Mouse (Mus musculus): ENCODE data around the gene Prkcz. TPM values are rescaled to one million over a fixed set of nuclear protein-coding genes. Genes with fewer than 3 reads are reported as not detected.

Gene Prkcz
- polyA plus RNA-seq, 1 experiment from 2014 or later: 65.4 TPM

DNA sequence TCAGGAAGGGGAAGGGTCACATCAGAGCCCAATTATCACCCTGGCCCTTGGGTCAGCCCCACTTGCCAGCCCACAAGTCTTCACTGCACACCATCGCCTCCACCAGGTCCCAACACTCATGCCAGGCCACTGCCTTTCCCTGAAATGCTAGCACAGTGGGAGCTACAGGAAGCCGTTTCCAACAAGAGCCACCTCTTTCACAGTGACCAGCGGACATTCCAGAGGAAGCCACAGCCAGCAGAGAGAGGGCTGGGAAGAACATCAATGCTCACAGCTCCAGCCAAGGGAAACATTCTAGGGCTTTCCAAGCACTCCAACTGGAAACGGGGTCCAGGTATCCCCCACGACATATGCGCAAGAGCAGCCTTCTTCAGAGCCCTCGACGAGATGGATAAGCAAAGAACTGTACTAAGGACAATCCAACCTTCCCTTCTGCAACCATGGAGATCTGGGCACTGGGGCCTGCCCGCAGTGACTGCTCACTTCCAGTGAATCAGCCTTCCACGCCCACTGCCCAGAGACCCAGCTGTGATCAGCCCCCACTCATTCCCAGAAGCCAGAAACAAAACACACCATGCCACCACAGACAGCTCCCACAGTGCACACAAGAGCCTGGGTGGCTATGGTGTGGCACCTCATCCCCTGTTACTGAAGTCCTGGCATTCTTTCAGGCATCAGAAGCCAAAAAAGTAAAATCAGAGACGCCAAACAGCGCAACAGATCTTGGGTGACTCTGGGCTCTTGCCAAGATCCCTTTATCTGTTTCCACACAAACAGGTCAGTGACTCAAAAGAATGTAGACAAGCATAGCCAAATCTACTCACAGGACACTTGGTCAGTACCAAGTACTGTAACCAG, 145.2 kb downstream of the Prkcz start:
- Histone ChIP-seq H3K36me3 (ENCODE audit: control insufficient read depth, insufficient read depth, low read length) (0 out of 2 replicates have a peak, but pooled peaks cover 3% of the 10 kb centered on the region), H3K4me2 (ENCODE audit: low read length) (peak overlapping the region; percentile 15; the same call in 1 of the 2 replicates), H3K9ac (replicated peaks; ENCODE audit: low read length) (0 out of 2 replicates have a peak overlapping the region, but pooled peaks have one; percentile 16), H3K27me3 (ENCODE audit: control insufficient read depth, insufficient read depth, low read length) (no peaks in the 10 kb centered on the region), H3K4me1 (ENCODE audit: control insufficient read depth, insufficient read depth, low read length) (peaks cover 75% of the 10 kb centered on the region), H3K9me3 (ENCODE audit: control insufficient read depth, low read length) (no peaks in the 10 kb centered on the region), H3K4me3 (replicated peaks; ENCODE audit: low read depth, low read length) (no peak overlapping the region), H3K27ac (replicated peaks; ENCODE audit: low read depth, low read length) (peak overlapping the region; percentile 37; the same call in 1 of the 2 replicates)
- DNase-seq (no peak), ATAC-seq (ENCODE audit: low FRiP score, low TSS enrichment) (no peak)
- 71% methylated on average over 12 of the region's 12 CpGs for WGBS

DNA sequence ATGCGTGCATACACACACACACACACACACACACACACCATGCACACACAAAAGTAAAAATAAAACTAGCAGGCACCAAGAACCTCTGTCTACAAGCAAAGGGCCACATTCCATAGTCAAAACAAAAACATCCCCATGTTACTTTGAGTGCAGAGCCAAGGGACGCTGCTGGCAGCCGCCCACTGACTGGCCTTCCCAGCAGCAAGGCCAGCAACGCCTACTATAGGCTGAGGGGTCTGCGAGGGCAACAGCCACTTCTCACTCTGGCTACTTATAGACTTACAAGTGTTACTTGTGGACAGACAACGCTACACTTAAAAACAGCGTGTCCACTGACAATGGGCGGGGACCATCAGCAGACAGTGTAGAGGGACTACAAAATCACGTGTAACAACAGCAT, 146.0 kb downstream of the Prkcz start:
- Histone ChIP-seq H3K4me2 (ENCODE audit: low read length) (peak overlapping the region; percentile 15; the same call in 1 of the 2 replicates), H3K4me1 (ENCODE audit: control insufficient read depth, insufficient read depth, low read length) (peaks cover 67% of the 10 kb centered on the region), H3K9me3 (ENCODE audit: control insufficient read depth, low read length) (no peaks in the 10 kb centered on the region), H3K9ac (replicated peaks; ENCODE audit: low read length) (no peak overlapping the region), H3K27ac (replicated peaks; ENCODE audit: low read depth, low read length) (no peak overlapping the region; the same call in 1 of the 2 replicates), H3K27me3 (ENCODE audit: control insufficient read depth, insufficient read depth, low read length) (no peaks in the 10 kb centered on the region), H3K4me3 (replicated peaks; ENCODE audit: low read depth, low read length) (no peak overlapping the region), H3K36me3 (ENCODE audit: control insufficient read depth, insufficient read depth, low read length) (0 out of 2 replicates have a peak, but pooled peaks cover 3% of the 10 kb centered on the region)
- ATAC-seq (ENCODE audit: low FRiP score, low TSS enrichment) (no peak), DNase-seq (no peak)
- 72% methylated on average over 9 of the region's 9 CpGs for WGBS

DNA sequence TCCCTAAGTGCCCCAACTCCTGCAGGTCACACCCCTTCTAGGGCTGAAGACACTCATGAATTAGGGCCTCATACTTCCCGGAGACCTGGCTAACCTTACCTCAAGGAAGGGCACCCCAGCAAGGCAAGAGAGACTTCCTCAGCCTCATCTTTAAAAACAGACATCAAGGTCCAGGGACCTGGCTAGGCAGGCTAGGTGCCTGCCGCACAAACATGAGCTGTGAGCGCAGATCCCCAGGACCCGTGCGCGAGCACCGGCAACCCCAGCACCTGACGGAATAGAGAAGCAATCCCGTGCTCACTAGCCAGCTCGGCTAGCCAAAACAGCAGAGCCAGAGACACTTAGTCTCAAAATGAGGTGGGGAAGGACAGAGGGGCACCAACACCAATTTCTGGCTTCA, 146.4 kb downstream of the Prkcz start:
- H3K9me3 ChIP-seq (ENCODE audit: control insufficient read depth, low read length): no peaks in the 10 kb centered on the region
- 0 out of 2 replicates have a peak, but pooled peaks cover 3% of the 10 kb centered on the region for H3K36me3 ChIP-seq (ENCODE audit: control insufficient read depth, insufficient read depth, low read length)
- H3K27me3 ChIP-seq (ENCODE audit: control insufficient read depth, insufficient read depth, low read length): no peaks in the 10 kb centered on the region
- H3K4me1 ChIP-seq (ENCODE audit: control insufficient read depth, insufficient read depth, low read length): peaks cover 63% of the 10 kb centered on the region
- no peak overlapping the region for H3K4me2 ChIP-seq (ENCODE audit: low read length)
- H3K9ac ChIP-seq (replicated peaks; ENCODE audit: low read length): no peak overlapping the region
- no peak overlapping the region for H3K27ac ChIP-seq (replicated peaks; ENCODE audit: low read depth, low read length)
- WGBS: 76% methylated on average over 10 of the region's 10 CpGs
- no peak overlapping the region for H3K4me3 ChIP-seq (replicated peaks; ENCODE audit: low read depth, low read length)
- DNase-seq (no peak), ATAC-seq (ENCODE audit: low FRiP score, low TSS enrichment) (no peak)

DNA sequence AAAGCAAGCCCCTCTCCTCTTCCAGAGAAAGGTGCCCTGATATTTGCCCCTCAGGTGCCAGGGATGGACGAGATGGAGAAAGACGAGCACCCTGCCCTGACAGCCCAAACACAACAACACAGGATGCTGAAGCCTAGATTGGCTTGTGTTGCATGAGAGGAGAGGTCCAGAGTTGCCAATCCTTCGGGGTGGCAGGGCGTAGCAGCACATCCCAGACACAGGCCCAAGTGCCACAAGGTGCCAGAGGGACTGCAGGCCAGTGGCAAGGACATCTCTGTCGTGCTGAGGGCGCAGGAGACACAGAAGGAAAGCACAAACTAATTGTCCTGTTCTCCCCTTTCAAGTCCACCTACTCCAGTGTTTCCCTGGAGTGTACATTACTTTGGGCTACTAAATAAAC, 147.0 kb downstream of the Prkcz start:
- Histone ChIP-seq H3K36me3 (ENCODE audit: control insufficient read depth, insufficient read depth, low read length) (0 out of 2 replicates have a peak, but pooled peaks cover 3% of the 10 kb centered on the region), H3K4me2 (ENCODE audit: low read length) (no peak overlapping the region), H3K27me3 (ENCODE audit: control insufficient read depth, insufficient read depth, low read length) (no peaks in the 10 kb centered on the region), H3K4me1 (ENCODE audit: control insufficient read depth, insufficient read depth, low read length) (peaks cover 57% of the 10 kb centered on the region), H3K9me3 (ENCODE audit: control insufficient read depth, low read length) (no peaks in the 10 kb centered on the region), H3K9ac (replicated peaks; ENCODE audit: low read length) (no peak overlapping the region), H3K4me3 (replicated peaks; ENCODE audit: low read depth, low read length) (no peak overlapping the region), H3K27ac (replicated peaks; ENCODE audit: low read depth, low read length) (no peak overlapping the region)
- no peak for DNase-seq
- 83% methylated on average over 6 of the region's 6 CpGs for WGBS
- no peak for ATAC-seq (ENCODE audit: low FRiP score, low TSS enrichment)

DNA sequence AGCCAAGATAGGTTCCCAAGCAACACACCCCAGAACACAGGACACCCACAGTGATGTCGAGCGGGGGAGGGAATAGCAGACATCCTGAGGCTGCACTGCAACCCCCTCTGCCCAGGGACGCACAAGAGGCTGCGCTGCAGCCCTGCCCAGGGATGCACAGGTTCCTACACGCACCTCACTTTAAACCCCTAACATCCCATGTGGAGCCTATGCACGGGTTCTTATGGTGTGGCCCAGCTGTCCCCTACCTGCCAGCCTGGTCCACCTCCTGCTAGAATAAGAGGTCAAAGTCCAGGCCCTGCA, 147.5 kb downstream of the Prkcz start:
- ATAC-seq (ENCODE audit: low FRiP score, low TSS enrichment) (peak; percentile 20; the same call in 1 of the 2 replicates), DNase-seq (no peak)
- WGBS: 75% methylated on average over 6 of the region's 6 CpGs
- H3K4me1 ChIP-seq (ENCODE audit: control insufficient read depth, insufficient read depth, low read length): peaks cover 54% of the 10 kb centered on the region
- 0 out of 2 replicates have a peak, but pooled peaks cover 3% of the 10 kb centered on the region for H3K36me3 ChIP-seq (ENCODE audit: control insufficient read depth, insufficient read depth, low read length)
- no peak overlapping the region for H3K4me2 ChIP-seq (ENCODE audit: low read length)
- no peaks in the 10 kb centered on the region for H3K9me3 ChIP-seq (ENCODE audit: control insufficient read depth, low read length)
- H3K9ac ChIP-seq (replicated peaks; ENCODE audit: low read length): no peak overlapping the region
- H3K4me3 ChIP-seq (replicated peaks; ENCODE audit: low read depth, low read length): no peak overlapping the region
- H3K27me3 ChIP-seq (ENCODE audit: control insufficient read depth, insufficient read depth, low read length): no peaks in the 10 kb centered on the region
- 0 out of 2 replicates have a peak overlapping the region, but pooled peaks have one; percentile 37 for H3K27ac ChIP-seq (replicated peaks; ENCODE audit: low read depth, low read length)

DNA sequence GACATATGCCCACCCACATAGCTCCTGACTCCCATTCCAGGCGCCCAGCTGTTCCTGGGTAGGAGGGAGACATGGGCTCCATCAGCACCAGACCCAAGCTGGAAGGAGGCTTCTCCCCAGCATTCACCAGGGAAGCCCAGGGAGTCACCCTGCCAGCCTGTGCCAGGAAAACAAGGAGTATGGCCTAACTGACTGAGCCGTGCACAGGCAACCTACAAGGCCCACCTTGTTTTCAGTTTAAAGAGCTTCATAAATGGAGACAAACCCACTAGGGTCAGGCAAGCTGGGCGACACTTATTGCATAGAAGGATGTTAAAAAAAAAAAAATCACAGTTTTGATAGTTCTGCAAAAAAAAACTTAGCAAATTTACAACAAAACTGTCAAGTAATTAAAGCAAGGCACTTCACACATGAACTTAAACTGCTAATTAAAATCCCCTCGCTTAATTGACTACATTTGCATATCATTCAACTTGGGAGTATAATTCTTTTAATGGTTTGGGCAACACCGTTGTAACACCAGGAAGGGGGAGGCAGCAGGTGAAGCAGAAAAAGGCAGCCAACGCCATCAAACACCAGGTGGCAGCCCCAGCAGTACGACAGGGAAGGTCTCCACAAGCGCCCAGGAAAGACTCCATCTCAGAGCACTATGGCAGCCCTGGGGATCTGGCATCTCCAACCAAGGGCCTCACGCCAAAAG, 148.0 kb downstream of the Prkcz start:
- Histone ChIP-seq H3K4me1 (ENCODE audit: control insufficient read depth, insufficient read depth, low read length) (peaks cover 54% of the 10 kb centered on the region), H3K4me3 (replicated peaks; ENCODE audit: low read depth, low read length) (no peak overlapping the region), H3K27me3 (ENCODE audit: control insufficient read depth, insufficient read depth, low read length) (no peaks in the 10 kb centered on the region), H3K4me2 (ENCODE audit: low read length) (no peak overlapping the region), H3K9me3 (ENCODE audit: control insufficient read depth, low read length) (no peaks in the 10 kb centered on the region), H3K9ac (replicated peaks; ENCODE audit: low read length) (no peak overlapping the region), H3K27ac (replicated peaks; ENCODE audit: low read depth, low read length) (no peak overlapping the region), H3K36me3 (ENCODE audit: control insufficient read depth, insufficient read depth, low read length) (0 out of 2 replicates have a peak, but pooled peaks cover 3% of the 10 kb centered on the region)
- DNase-seq: no peak
- ATAC-seq (ENCODE audit: low FRiP score, low TSS enrichment): no peak
- WGBS: 61% methylated on average over 9 of the region's 9 CpGs

Other genes with a start within 250 kb of the Prkcz start
- gene Ski, start 138.8 kb downstream of the Prkcz start, polyA plus RNA-seq (2014; fragmentation: Nextera tagmentation; extraction: Ambion mirVana): 14.3 and 15.4 TPM in 2 replicates
- gene Faap20, start 111.6 kb downstream of the Prkcz start, polyA plus RNA-seq (2014; fragmentation: Nextera tagmentation; extraction: Ambion mirVana): 74.1 and 85.6 TPM in 2 replicates
- gene Gabrd, start 36.8 kb upstream of the Prkcz start, polyA plus RNA-seq (2014; fragmentation: Nextera tagmentation; extraction: Ambion mirVana): 0.19 TPM in 1 of 2 replicates, not detected in the other
- gene Cfap74, start 47.8 kb upstream of the Prkcz start, polyA plus RNA-seq (2014; fragmentation: Nextera tagmentation; extraction: Ambion mirVana): 3.3 and 3.6 TPM in 2 replicates
- 0.57 TPM in 1 of 2 replicates, not detected in the other for gene Tmem52, start 107.8 kb upstream of the Prkcz start, polyA plus RNA-seq (2014; fragmentation: Nextera tagmentation; extraction: Ambion mirVana)
- gene Gnb1, start 130.0 kb upstream of the Prkcz start, polyA plus RNA-seq (2014; fragmentation: Nextera tagmentation; extraction: Ambion mirVana): 1,231 and 1,263 TPM in 2 replicates
- 70.4 and 95.1 TPM in 2 replicates for gene Nadk, start 201.0 kb upstream of the Prkcz start, polyA plus RNA-seq (2014; fragmentation: Nextera tagmentation; extraction: Ambion mirVana)
- 15.6 and 19.9 TPM in 2 replicates for gene Slc35e2, start 240.1 kb upstream of the Prkcz start, polyA plus RNA-seq (2014; fragmentation: Nextera tagmentation; extraction: Ambion mirVana)

Data from midbrain, embryonic 14.5 days (tissue).